Mouse (Mus musculus): ENCODE data around the gene Ddi2. TPM values are rescaled to one million over a fixed set of nuclear protein-coding genes. Genes with fewer than 3 reads are reported as not detected.

Gene Ddi2
- total RNA-seq, 1 experiment = 48.5 TPM

GRCm38 (mm10) chr4:141694719-141695118 lies 28.5 kb downstream of the Ddi2 start:
- Histone ChIP-seq H3K4me3 (ENCODE audit: insufficient read depth in 1 of 2, low read depth in 1 of 2, low read length in 2 of 2, poor library complexity in 1 of 2, severe bottlenecking in 1 of 2) (no peak overlapping the region), H3K27ac (ENCODE audit: insufficient read depth, low read depth, low read length, poor library complexity, severe bottlenecking) (no peak overlapping the region; the same call in 1 of the 2 replicates), H3K9ac (ENCODE audit: insufficient read depth, low read depth, low read length, poor library complexity, severe bottlenecking) (no peak overlapping the region), H3K36me3 (ENCODE audit: control insufficient read depth, insufficient read depth, low read length, poor library complexity, severe bottlenecking) (peaks cover 52% of the 10 kb centered on the region), H3K9me3 (ENCODE audit: control insufficient read depth, insufficient read depth, low read depth, low read length) (no peaks in the 10 kb centered on the region), H3K4me1 (ENCODE audit: control insufficient read depth in 2 of 2, insufficient read depth in 2 of 2, low read length in 2 of 2, poor library complexity in 1 of 2) (peaks cover 0 to 6% of the 10 kb centered on the region in 2 experiments; a peak in 1 of 4 replicates)
- in situ Hi-C loops (cut with MboI; ENCODE audit: low sequenced_read_pairs in 2 of 2, unreplicated experiment in 2 of 2) = no loop called here
- DNase-seq (ENCODE audit: low read depth, low spot score) = no peak
- TF ChIP-seq CHD2 (IDR thresholded peaks at IDR 0.05; ENCODE audit: low read depth, low read length) (no peak), HCFC1 (IDR thresholded peaks at IDR 0.05; ENCODE audit: borderline replicate concordance, insufficient read depth, low read length) (no peak), ZC3H11A (IDR thresholded peaks at IDR 0.05; ENCODE audit: borderline replicate concordance, low read depth, low read length) (no peak), MAFK (IDR thresholded peaks at IDR 0.05; ENCODE audit: insufficient read depth, low read depth, low read length) (no peak), ZNF384 (IDR thresholded peaks at IDR 0.05; ENCODE audit: low read depth, low read length) (no peak)

- no peak overlapping the region for H3K27ac ChIP-seq (ENCODE audit: insufficient read depth, low read depth, low read length, poor library complexity, severe bottlenecking)
- H3K4me3 ChIP-seq (ENCODE audit: insufficient read depth in 1 of 2, low read depth in 1 of 2, low read length in 2 of 2, poor library complexity in 1 of 2, severe bottlenecking in 1 of 2) = no peak overlapping the region
- peaks cover 1 to 4% of the 10 kb centered on the region in 2 experiments; a peak in 1 of 4 replicates for H3K4me1 ChIP-seq (ENCODE audit: control insufficient read depth in 2 of 2, insufficient read depth in 2 of 2, low read length in 2 of 2, poor library complexity in 1 of 2)
- no peak overlapping the region for H3K9ac ChIP-seq (ENCODE audit: insufficient read depth, low read depth, low read length, poor library complexity, severe bottlenecking)
- TF ChIP-seq ZNF384 (IDR thresholded peaks at IDR 0.05; ENCODE audit: low read depth, low read length) (no peak), HCFC1 (IDR thresholded peaks at IDR 0.05; ENCODE audit: borderline replicate concordance, insufficient read depth, low read length) (no peak), MAFK (IDR thresholded peaks at IDR 0.05; ENCODE audit: insufficient read depth, low read depth, low read length) (no peak), CHD2 (IDR thresholded peaks at IDR 0.05; ENCODE audit: low read depth, low read length) (no peak), ZC3H11A (IDR thresholded peaks at IDR 0.05; ENCODE audit: borderline replicate concordance, low read depth, low read length) (no peak)
- in situ Hi-C loops (cut with MboI; ENCODE audit: low sequenced_read_pairs in 2 of 2, unreplicated experiment in 2 of 2) = no loop called here
- peaks cover 47% of the 10 kb centered on the region for H3K36me3 ChIP-seq (ENCODE audit: control insufficient read depth, insufficient read depth, low read length, poor library complexity, severe bottlenecking)
- no peaks in the 10 kb centered on the region for H3K9me3 ChIP-seq (ENCODE audit: control insufficient read depth, insufficient read depth, low read depth, low read length)
- no peak for DNase-seq (ENCODE audit: low read depth, low spot score)
Measured at GRCm38 (mm10) chr4:141688505-141688904, 34.7 kb downstream of the Ddi2 start.

GRCm38 (mm10) chr4:141686525-141686924 lies 36.7 kb downstream of the Ddi2 start:
- no peak for TF ChIP-seq MAFK (IDR thresholded peaks at IDR 0.05; ENCODE audit: insufficient read depth, low read depth, low read length)
- TF ChIP-seq HCFC1 (IDR thresholded peaks at IDR 0.05; ENCODE audit: borderline replicate concordance, insufficient read depth, low read length) = no peak
- no peak for TF ChIP-seq CHD2 (IDR thresholded peaks at IDR 0.05; ENCODE audit: low read depth, low read length)
- TF ChIP-seq ZC3H11A (IDR thresholded peaks at IDR 0.05; ENCODE audit: borderline replicate concordance, low read depth, low read length) = no peak
- no peak for TF ChIP-seq ZNF384 (IDR thresholded peaks at IDR 0.05; ENCODE audit: low read depth, low read length)
- peaks cover 48% of the 10 kb centered on the region for H3K36me3 ChIP-seq (ENCODE audit: control insufficient read depth, insufficient read depth, low read length, poor library complexity, severe bottlenecking)
- in situ Hi-C loops (cut with MboI; ENCODE audit: low sequenced_read_pairs in 2 of 2, unreplicated experiment in 2 of 2) = no loop called here

GRCm38 (mm10) chr4:141686093-141686492 lies 37.1 kb downstream of the Ddi2 start:
- peaks cover 14 to 18% of the 10 kb centered on the region in 2 experiments for H3K4me1 ChIP-seq (ENCODE audit: control insufficient read depth in 2 of 2, insufficient read depth in 2 of 2, low read length in 2 of 2, poor library complexity in 1 of 2)
- H3K36me3 ChIP-seq (ENCODE audit: control insufficient read depth, insufficient read depth, low read length, poor library complexity, severe bottlenecking) = peaks cover 44% of the 10 kb centered on the region
- H3K4me3 ChIP-seq (ENCODE audit: insufficient read depth in 1 of 2, low read depth in 1 of 2, low read length in 2 of 2, poor library complexity in 1 of 2, severe bottlenecking in 1 of 2) = no peak overlapping the region
- no peak overlapping the region for H3K9ac ChIP-seq (ENCODE audit: insufficient read depth, low read depth, low read length, poor library complexity, severe bottlenecking)
- no peak for DNase-seq (ENCODE audit: low read depth, low spot score)
- in situ Hi-C loops (cut with MboI; ENCODE audit: low sequenced_read_pairs in 2 of 2, unreplicated experiment in 2 of 2) = no loop called here
- TF ChIP-seq HCFC1 (IDR thresholded peaks at IDR 0.05; ENCODE audit: borderline replicate concordance, insufficient read depth, low read length) = no peak
- TF ChIP-seq ZNF384 (IDR thresholded peaks at IDR 0.05; ENCODE audit: low read depth, low read length) = no peak
- TF ChIP-seq CHD2 (IDR thresholded peaks at IDR 0.05; ENCODE audit: low read depth, low read length) = no peak
- TF ChIP-seq MAFK (IDR thresholded peaks at IDR 0.05; ENCODE audit: insufficient read depth, low read depth, low read length) = no peak
- TF ChIP-seq ZC3H11A (IDR thresholded peaks at IDR 0.05; ENCODE audit: borderline replicate concordance, low read depth, low read length) = no peak
- no peaks in the 10 kb centered on the region for H3K9me3 ChIP-seq (ENCODE audit: control insufficient read depth, insufficient read depth, low read depth, low read length)
- no peak overlapping the region for H3K27ac ChIP-seq (ENCODE audit: insufficient read depth, low read depth, low read length, poor library complexity, severe bottlenecking)

More at GRCm38 (mm10) chr4:141686525-141686924, 36.7 kb downstream of the Ddi2 start:
- no peak overlapping the region for H3K27ac ChIP-seq (ENCODE audit: insufficient read depth, low read depth, low read length, poor library complexity, severe bottlenecking)
- H3K9me3 ChIP-seq (ENCODE audit: control insufficient read depth, insufficient read depth, low read depth, low read length) = no peaks in the 10 kb centered on the region
- H3K4me1 ChIP-seq (ENCODE audit: control insufficient read depth in 2 of 2, insufficient read depth in 2 of 2, low read length in 2 of 2, poor library complexity in 1 of 2) = peaks cover 10 to 17% of the 10 kb centered on the region in 2 experiments
- H3K4me3 ChIP-seq (ENCODE audit: insufficient read depth in 1 of 2, low read depth in 1 of 2, low read length in 2 of 2, poor library complexity in 1 of 2, severe bottlenecking in 1 of 2) = no peak overlapping the region
- no peak overlapping the region for H3K9ac ChIP-seq (ENCODE audit: insufficient read depth, low read depth, low read length, poor library complexity, severe bottlenecking)
- DNase-seq (ENCODE audit: low read depth, low spot score) = no peak

All from ES-E14 (cell line).